22 mouse cellular contexts compared by ENCODE assay signal in genomic region chr17:10377606-10378005, GRCm38 (mm10). TPM values are rescaled to one million over a fixed set of nuclear protein-coding genes. Genes with fewer than 3 reads are reported as not detected.
DNase-seq lines count a peak whose midpoint lies in the region; ATAC-seq and TF ChIP-seq lines count a peak whose summit lies in the region.
"Had no signal": no experiment of that assay in that cellular context is flagged by ENCODE, and none has a peak within 500 bp of the region (broad histone marks: within the 10 kb centered on the region; RNA-seq: fewer than 3 reads in every experiment).

No protein-coding gene starts in this region.

- no peak for ATAC-seq in heart, embryonic 15.5 days (replicated peaks; ENCODE audit: insufficient number of reproducible peaks, insufficient read depth, low FRiP score, low read depth)
- ATAC-seq: activated CD4-positive, CD25-positive, alpha-beta regulatory T cell, adult 4 months; forebrain, embryonic 16.5 days; hindbrain, postnatal 0 days had no signal

- H3K9me3 ChIP-seq in heart, embryonic 15.5 days (replicated peaks): no peaks in the 10 kb centered on the region
- H3K9me3 ChIP-seq: embryonic facial prominence, embryonic 13.5 days; G1E; hindbrain, embryonic 13.5 days had no signal

- no peaks in the 10 kb centered on the region for H3K27me3 ChIP-seq in heart, adult 2 months (ENCODE audit: control insufficient read depth, insufficient read depth, low read length)
- no peaks in the 10 kb centered on the region for H3K27me3 ChIP-seq in heart, embryonic 15.5 days
- H3K27me3 ChIP-seq: embryonic facial prominence, embryonic 13.5 days; hindbrain, embryonic 13.5 days had no signal

- peaks cover 10% of the 10 kb centered on the region for H3K4me1 ChIP-seq in heart, adult 2 months (ENCODE audit: control insufficient read depth, insufficient read depth, low read length)
- H3K4me1 ChIP-seq in heart, embryonic 15.5 days (replicated peaks): peaks cover 47% of the 10 kb centered on the region

- no peak for TF ChIP-seq CTCF in heart, adult 2 months (IDR thresholded peaks at IDR 0.05)

- no peak for TF ChIP-seq POLR2A in heart, adult 2 months (IDR thresholded peaks at IDR 0.05; ENCODE audit: insufficient read depth, low read depth, low read length)

- H3K4me2 ChIP-seq in heart, embryonic 15.5 days: no peak overlapping the region
- H3K4me2 ChIP-seq: embryonic facial prominence, embryonic 13.5 days; forebrain, embryonic 12.5 days; hindbrain, embryonic 13.5 days had no signal

- H3K27ac ChIP-seq in heart, adult 2 months: peak overlapping the region; percentile 84
- peak overlapping the region; percentile 88 for H3K27ac ChIP-seq in heart, embryonic 15.5 days
- H3K27ac ChIP-seq: embryonic facial prominence, embryonic 13.5 days; forebrain, embryonic 12.5 days; hindbrain, embryonic 13.5 days; hindbrain, postnatal 0 days had no signal

- DNase-seq in heart, adult 2 months: no peak
- DNase-seq in heart, postnatal 36 days: no peak
- DNase-seq in heart, postnatal 14 days: no peak
- peak; percentile 86 for DNase-seq in ES-CJ7 (ENCODE audit: low read depth, low spot score)
- no peak for DNase-seq in layer of hippocampus, adult 11-12 months (ENCODE audit: low spot score)
- DNase-seq in cerebellum, adult 18-20 months: no peak
- DNase-seq: adrenal gland, postnatal 14 days; cerebellum, adult 11-12 months; cerebellum, adult 9-11 months; cerebellum, postnatal 36 days; gastrocnemius, postnatal 25 days; heart, postnatal 4 days; kidney, adult 11 months; kidney, adult 9 months had no signal

- no peaks in the 10 kb centered on the region for H3K79me2 ChIP-seq in heart, adult 2 months (replicated peaks; ENCODE audit: control insufficient read depth, insufficient read depth, low read length)

- intact Hi-C loops in heart, adult 2 months (cut with DNase I): no loop called here
- intact Hi-C loops in heart, postnatal 36 days (cut with DNase I): no loop called here
- intact Hi-C loops in heart, postnatal 14 days (cut with DNase I): no loop called here

- WGBS in heart, adult 2 months: 99% methylated on average over 2 of the region's 2 CpGs
- WGBS in heart, embryonic 15.5 days: 83% methylated on average over 2 of the region's 2 CpGs

- no peak overlapping the region for H3K4me3 ChIP-seq in heart, adult 2 months
- H3K4me3 ChIP-seq in heart, embryonic 15.5 days: no peak overlapping the region
- H3K4me3 ChIP-seq: embryonic facial prominence, embryonic 13.5 days; forebrain, embryonic 12.5 days; hindbrain, embryonic 13.5 days had no signal

- no peak overlapping the region for H3K9ac ChIP-seq in heart, adult 2 months (ENCODE audit: low read depth, low read length)
- H3K9ac ChIP-seq in heart, embryonic 15.5 days: no peak overlapping the region
- H3K9ac ChIP-seq: embryonic facial prominence, embryonic 13.5 days; forebrain, embryonic 12.5 days; hindbrain, embryonic 13.5 days had no signal

- no peaks in the 10 kb centered on the region for H3K36me3 ChIP-seq in heart, adult 2 months (ENCODE audit: control insufficient read depth, insufficient read depth, low read length)
- no peaks in the 10 kb centered on the region for H3K36me3 ChIP-seq in heart, embryonic 15.5 days
- H3K36me3 ChIP-seq: embryonic facial prominence, embryonic 13.5 days; forebrain, embryonic 12.5 days; G1E; hindbrain, embryonic 13.5 days had no signal

- TF ChIP-seq EP300 in heart, adult 2 months (IDR thresholded peaks at IDR 0.05; ENCODE audit: insufficient read depth, low read depth, low read length): no peak

RNA-seq across cellular contexts. Expression of gene Qk, which starts 58.0 kb away (rescaled TPM):
- total RNA-seq in heart, adult 2 months (2021): 100 to 1,000 TPM; 469 to 514 TPM
- polyA plus RNA-seq in heart, adult 2 months (2012; rRNA removed): 342 and 549 TPM in 2 replicates
- total RNA-seq in heart, postnatal 36 days (2021): 100 to 1,000 TPM; 419 to 431 TPM
- 34.3 and 43.3 TPM in 2 replicates for polyA plus RNA-seq in heart, embryonic 15.5 days (2015; fragmentation: Nextera tagmentation; extraction: Ambion mirVana)
- 100 to 1,000 TPM; 417 to 428 TPM for total RNA-seq in heart, postnatal 14 days (2021)
